Mouse (Mus musculus) right cerebral cortex, postnatal 4 days (tissue): Measurements from ENCODE around the gene Akap13.
A peak's percentile ranks its signal among the peaks of the same experiment; 100 is the strongest.

Experiments used
- DNase-seq: peaks from one replicate; pipeline ENCODE4 v3.0.0-alpha.2; 2022

Akap13 gene

GRCm38 (mm10) chr7:75568883-75569282 is 113.5 kb downstream of the Akap13 start:
- DNase-seq, result peak; percentile 11

- DNase-seq, result no peak
Observed at GRCm38 (mm10) chr7:75570218-75570617, 114.9 kb downstream of the Akap13 start.

GRCm38 (mm10) chr7:75571078-75571477 is 115.7 kb downstream of the Akap13 start:
- DNase-seq, result no peak

- no peak for DNase-seq
Observed at GRCm38 (mm10) chr7:75572127-75572526, 116.8 kb downstream of the Akap13 start.

- DNase-seq, result no peak
Observed at GRCm38 (mm10) chr7:75575120-75575649, 119.9 kb downstream of the Akap13 start.

GRCm38 (mm10) chr7:75575800-75576585 is 120.7 kb downstream of the Akap13 start:
- DNase-seq, result no peak

- no peak for DNase-seq
Observed at GRCm38 (mm10) chr7:75576851-75577250, 121.5 kb downstream of the Akap13 start.

- no peak for DNase-seq
Observed at GRCm38 (mm10) chr7:75577353-75577752, 122.0 kb downstream of the Akap13 start.

- DNase-seq, result no peak
Observed at GRCm38 (mm10) chr7:75578647-75579046, 123.3 kb downstream of the Akap13 start.

GRCm38 (mm10) chr7:75582091-75582490 is 126.8 kb downstream of the Akap13 start:
- no peak for DNase-seq

GRCm38 (mm10) chr7:75584100-75584499 is 128.8 kb downstream of the Akap13 start:
- no peak for DNase-seq

GRCm38 (mm10) chr7:75585409-75585808 is 130.1 kb downstream of the Akap13 start:
- no peak for DNase-seq

- no peak for DNase-seq
Observed at GRCm38 (mm10) chr7:75586113-75586512, 130.8 kb downstream of the Akap13 start.

- DNase-seq, result no peak
Observed at GRCm38 (mm10) chr7:75587727-75588126, 132.4 kb downstream of the Akap13 start.

GRCm38 (mm10) chr7:75589304-75589973 is 134.1 kb downstream of the Akap13 start:
- no peak for DNase-seq

- no peak for DNase-seq
Observed at GRCm38 (mm10) chr7:75591961-75592360, 136.6 kb downstream of the Akap13 start.

- DNase-seq, result no peak
Observed at GRCm38 (mm10) chr7:75594801-75595200, 139.5 kb downstream of the Akap13 start.

- DNase-seq, result no peak
Observed at GRCm38 (mm10) chr7:75595268-75595667, 139.9 kb downstream of the Akap13 start.

- no peak for DNase-seq
Observed at GRCm38 (mm10) chr7:75596058-75596748, 140.9 kb downstream of the Akap13 start.

GRCm38 (mm10) chr7:75597840-75598239 is 142.5 kb downstream of the Akap13 start:
- DNase-seq, result no peak

GRCm38 (mm10) chr7:75600360-75601075 is 145.2 kb downstream of the Akap13 start:
- DNase-seq, result no peak

GRCm38 (mm10) chr7:75607248-75607647 is 151.9 kb downstream of the Akap13 start:
- DNase-seq, result no peak

- no peak for DNase-seq
Observed at GRCm38 (mm10) chr7:75608716-75609115, 153.4 kb downstream of the Akap13 start.
